Mouse (Mus musculus) T-helper 2 cell (primary cell): ENCODE measurements around the gene Atad5.
"Not testable (repeated sequence)": the region's sequence is repeated elsewhere in the genome, so short reads cannot be mapped to it uniquely, and the experiment has no call there.

ENCODE experiments used
- in situ Hi-C: fragments of 300-600 bp; cut with MboI, MseI; formaldehyde crosslinking; loops from one replicate; pipeline ENCODE4 v1.15.1; 2025; ENCODE audit warnings: high pct_unique_total_duplicates

Gene Atad5

DNA sequence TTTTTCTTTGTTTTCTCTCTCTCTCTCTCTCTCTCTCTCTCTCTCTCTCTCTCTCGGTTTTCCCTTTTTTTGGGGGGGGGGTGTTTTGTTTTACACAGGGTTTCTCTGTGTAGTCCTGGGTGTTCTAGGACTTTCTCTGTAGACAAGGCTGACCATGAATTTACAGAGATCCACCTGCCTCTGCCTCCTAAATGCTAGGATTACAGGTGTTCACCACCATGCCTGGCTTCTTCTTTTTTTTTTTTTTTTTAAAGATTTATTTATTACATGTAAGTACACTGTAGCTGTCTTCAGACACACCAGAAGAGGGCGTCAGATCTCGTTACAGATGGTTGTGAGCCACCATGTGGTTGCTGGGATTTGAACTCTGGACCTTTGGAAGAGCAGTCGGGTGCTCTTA, 59.8 kb downstream of the Atad5 start:
- in situ Hi-C loops = not testable (repeated sequence)

DNA sequence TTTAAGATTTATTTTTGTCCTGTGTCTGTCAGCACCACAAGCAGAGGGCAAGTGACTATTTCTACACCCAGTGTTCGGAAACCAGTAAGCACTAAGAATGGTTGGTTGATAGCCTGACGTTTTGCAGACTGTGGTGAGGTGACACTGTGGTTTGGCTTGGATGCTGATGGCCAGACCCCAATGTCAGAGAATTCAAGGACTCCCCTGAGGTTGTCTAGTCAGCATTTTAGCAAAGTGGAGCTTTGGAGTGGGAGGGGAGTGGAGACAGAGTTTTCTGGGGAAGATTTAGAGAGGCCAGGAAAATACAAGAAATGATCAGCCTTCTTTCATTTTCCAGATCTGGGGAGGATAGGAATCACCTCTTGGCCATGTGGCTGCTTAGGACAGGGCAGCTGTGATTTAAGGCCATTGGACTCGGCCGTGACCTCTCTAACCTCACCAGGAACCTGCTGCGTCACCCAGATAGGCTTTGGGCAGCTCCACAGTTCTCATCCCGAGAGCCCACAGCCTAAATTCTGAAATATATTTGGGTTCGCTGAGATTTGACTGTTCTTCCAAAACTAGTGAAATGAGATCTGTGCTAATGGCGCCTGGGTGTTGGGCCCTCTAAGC, 60.3 kb downstream of the Atad5 start:
- in situ Hi-C loops = no loop called here

DNA sequence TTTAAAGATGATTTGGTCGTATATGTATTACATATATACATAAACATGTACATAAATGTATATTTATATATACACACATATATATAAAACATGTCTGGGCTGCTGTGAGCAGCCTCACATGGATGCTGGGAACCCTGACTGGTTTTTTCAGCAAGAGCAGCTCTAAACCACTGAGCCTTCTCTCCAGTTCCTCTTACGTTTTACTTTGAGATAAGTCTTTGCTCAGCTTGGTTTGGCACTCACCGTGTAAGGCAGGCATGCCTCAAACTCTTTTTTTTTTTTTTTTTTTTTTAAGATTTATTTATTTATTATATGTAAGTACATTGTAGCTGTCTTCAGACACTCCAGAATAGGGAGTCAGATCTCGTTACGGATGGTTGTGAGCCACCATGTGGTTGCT, 61.4 kb downstream of the Atad5 start:
- in situ Hi-C loops = no loop called here

DNA sequence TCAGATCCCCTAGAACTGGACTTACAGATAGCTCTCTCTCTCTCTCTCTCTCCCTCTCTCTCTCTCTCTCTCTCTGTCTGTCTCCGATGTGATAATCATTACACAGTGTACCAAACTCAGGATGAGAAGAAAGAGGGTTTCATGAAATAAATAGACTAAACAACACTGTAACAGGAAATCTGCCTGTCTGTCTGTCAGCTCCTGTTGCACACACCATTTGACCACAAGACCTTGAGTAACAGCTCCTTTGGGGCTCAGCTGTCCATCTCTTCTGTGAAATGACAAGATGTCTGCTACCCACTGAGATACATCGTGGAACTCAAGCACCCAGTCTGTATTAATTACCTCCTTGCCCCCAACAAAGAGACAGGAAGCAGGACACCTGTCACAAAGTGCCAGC, 62.3 kb downstream of the Atad5 start:
- in situ Hi-C loops = no loop called here

DNA sequence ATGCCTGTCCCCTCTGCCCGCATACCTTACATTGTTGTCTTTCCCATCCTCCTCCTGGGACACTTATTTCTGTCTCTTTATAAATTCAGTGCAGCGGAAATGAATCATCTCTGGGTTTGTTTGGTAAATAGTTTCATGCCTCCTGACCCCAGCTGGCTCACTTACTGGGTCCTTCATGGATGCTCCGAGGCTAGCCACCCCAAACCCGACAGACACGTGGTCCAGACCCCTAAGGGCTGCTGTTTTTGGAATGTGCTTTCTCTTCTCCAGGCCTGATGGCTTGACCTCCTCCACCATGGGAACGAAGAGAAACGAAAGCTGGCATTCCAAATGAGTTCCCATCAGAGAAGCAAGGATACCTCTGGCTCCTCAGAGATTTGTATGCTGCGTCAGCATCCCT, 63.2 kb downstream of the Atad5 start:
- in situ Hi-C loops = no loop called here

DNA sequence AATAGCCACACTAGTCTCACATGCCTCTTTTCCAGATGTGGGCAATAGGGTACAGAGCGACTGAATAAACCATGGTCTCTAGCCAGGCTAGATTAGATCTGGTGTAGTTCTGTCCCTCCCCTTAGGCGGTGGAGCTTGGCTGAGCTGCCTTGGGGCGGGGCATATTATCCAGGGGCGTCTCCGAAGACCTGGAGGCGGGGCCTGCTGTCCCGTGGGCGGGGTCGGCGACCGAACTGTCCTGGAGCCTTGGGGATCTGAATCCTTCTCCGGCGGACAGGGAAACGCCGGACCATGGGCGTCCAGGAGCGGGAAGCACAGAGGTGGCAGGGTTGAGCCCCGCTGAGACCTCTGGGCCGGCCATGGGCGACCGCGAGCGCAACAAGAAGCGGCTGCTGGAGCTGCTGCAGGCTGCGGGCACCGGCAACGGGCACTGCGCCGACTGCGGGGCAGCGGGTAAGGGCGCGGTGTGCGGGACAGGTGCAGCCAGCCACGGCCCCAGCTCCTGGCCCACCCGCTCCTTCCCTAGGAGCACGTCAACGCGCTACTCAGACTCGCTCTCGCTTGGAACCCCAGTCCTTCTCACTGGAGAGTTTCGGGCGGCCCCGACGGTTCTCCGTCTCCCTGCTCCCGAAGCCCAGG, 64.8 kb downstream of the Atad5 start, which contains the start of gene Adap2:
Adap2 (plus strand) TSS at position 249 of the 639 bp plus-strand sequence.
- in situ Hi-C loops = no loop called here

DNA sequence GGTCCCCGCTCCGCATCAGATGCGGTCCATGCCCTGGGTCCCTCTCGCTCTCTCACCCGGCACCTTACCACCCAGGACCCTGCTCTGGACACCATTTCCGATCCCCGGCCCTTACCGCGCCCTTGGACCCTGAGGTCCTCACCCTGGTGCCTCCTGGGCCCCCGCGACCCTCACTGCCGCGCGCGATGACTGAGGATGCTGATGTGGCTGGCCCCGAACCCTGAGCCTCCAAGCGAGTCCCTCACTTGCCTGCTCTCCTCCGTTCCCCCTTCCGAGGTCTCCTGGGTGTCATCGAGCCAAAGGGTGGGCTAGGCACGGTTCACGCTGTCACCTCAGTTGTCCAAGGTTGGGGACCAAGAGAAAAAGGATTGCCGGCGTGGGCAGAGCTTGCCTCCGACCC, 65.3 kb downstream of the Atad5 start:
- in situ Hi-C loops = no loop called here

DNA sequence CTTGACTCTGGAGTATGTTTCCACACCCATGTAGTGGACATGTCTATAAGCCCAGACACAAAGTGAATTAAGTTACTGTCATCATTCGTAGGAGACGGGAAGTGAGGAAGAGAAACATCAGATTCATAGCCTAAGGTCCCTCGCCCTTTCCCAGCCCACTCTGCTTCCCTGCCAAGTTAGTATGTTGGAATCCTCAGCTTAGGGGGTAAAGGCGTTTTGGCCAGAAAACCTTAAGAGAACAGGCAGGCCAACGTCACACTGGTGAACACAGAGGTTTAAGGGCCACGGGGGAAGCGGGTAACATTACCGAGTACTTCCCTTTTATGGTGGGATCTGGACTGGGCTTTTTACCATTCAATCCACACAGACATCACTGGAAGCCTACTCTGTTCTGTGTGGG, 66.3 kb downstream of the Atad5 start:
- in situ Hi-C loops = no loop called here

DNA sequence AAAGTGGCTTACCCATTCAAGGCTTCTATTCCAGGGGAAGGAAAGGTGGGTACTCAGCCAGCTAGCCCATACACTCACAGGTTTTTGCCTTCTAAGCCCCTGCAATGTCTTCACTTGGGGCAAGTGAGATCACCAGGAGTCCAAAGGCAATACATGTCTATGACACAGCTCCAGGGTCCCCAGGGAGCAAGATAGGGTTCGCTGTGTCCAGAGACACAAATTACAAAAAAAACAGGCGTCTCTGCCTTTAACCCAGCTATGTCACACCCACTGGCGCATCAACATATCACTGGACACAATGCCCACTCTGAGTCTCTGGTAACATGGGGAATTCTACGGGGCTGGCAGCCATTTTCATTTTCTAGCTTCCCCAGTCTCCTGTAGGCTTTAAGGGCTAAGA, 66.8 kb downstream of the Atad5 start:
- in situ Hi-C loops = no loop called here

DNA sequence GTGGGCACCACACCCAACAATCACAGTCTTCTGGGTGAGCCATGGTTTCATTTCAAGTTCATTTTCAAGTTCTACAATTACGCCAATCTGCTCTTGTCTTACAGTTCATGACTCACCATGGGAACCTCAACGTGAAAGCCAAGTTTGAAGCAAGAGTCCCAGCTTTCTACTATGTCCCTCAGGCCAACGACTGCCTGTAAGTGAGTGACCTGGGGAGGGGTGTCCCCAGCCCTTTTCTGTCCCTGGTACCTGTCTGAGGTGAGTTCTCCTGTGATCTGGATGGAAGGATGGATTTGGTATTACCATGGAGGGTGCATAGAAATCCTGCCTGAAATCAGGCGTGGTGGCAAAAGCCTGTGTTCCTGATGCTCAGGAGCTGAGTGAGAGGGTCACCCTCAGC, 67.6 kb downstream of the Atad5 start:
- in situ Hi-C loops = no loop called here

DNA sequence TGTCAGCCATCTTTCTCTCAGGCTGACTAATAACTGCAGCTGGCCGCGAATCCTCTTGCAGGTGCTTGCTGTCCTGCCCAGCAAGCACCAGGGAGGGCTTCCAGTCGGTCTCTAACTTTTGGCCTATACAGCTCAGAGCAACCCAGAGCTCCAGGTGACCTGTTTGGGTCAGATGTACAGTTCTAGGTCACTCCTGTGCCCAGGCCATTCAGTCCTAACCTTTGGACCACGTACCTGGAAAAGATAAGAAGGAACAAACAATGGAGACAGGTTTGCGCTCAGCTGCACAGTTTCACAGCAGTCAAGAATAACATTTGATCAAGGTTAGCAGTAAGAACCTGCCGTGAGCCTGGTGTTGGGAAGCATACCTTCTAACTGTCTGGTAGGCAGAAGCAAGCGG, 69.8 kb downstream of the Atad5 start:
- in situ Hi-C loops = no loop called here

DNA sequence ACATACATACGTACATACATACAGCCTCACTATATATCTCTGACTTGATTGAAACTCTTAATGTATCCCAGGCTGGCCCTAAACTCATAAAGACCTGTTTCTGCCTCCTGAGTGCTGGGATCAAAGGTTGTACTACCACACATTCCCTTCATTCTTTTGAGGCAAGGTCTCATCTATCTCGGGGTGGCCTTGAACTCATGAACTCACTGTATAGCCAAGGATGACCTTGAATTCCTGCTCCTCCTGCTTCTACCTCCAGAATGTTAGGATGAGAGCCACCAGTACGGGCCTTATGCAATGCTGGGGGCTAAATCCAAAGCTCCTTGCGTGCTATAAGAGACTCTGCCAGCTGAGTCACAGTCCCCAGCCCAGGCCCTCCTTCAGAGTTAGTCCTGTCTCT, 71.8 kb downstream of the Atad5 start:
- in situ Hi-C loops = no loop called here

DNA sequence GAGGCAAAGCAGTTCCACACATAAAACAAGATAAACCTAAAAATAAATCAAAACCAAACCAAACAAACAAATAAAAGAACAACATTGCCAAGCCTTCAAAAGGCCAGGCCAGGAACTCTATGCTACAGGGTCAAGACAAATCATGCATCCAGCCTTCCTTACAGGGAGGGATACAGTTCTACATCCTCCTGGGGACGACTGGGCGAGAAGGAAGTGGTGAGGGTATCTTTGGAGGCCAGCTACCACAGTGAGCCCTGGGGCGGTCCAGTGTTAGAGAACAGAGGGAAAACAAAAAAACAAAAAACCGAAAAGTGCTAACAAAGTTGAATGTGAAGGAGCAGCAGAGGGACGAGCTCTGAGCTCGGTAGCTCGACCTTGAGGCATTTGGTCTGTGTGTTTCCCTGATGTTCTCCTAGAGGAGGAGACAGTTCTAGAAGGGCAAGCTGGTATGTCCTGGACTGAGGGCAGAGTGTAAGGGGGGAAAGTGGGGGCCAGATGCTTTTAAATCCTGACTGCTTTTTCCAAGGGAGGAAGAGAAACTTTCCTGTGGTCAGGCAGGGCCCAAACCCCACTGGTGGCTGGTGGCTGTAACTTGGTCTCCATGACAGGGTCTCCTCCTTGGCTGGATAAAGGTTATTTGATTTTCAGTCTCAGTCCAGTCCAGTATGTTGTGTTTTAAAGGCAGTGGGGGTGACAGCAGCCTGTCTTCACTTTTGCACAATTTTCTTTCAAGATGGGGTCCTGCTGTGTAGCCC, 74.3 kb downstream of the Atad5 start:
- in situ Hi-C loops = no loop called here

DNA sequence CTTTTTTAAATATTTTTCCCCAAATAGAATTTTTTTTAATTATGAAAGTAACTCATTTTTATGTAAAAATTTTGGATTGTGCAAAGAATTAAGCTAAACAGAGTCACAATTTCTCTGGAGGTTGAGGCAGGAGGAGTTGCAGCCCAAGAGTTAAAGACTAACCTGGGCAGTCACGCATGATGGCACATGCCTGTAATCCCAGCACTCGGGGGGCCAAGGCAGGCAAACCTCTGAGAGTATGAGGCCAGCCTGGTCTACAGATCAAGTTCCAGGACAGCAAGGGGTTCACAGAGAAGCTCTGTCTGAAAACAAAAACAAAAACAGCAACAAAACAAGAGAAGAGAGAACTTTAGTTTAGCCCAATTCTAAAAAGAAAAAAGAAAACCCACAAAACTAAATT, 75.0 kb downstream of the Atad5 start:
- in situ Hi-C loops = no loop called here

DNA sequence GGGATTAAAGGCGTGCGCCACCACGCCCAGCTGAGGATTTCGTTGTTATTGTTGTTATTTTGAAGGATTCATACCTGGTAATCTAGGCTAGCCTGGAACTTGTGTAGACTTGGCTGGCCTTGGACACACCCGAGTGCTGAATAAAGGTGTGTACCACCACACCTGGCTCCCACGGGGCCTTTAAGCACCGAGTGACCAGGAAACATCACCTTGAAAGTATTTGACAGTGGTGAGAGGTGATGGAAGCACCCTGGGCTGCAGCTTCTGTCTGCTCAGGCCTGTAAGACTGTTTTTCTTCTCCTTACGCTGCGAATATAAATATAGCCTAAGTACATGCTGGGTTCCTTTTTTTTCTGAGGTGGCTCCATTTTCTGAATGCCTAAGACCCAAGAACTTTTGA, 78.9 kb downstream of the Atad5 start:
- in situ Hi-C loops = no loop called here

DNA sequence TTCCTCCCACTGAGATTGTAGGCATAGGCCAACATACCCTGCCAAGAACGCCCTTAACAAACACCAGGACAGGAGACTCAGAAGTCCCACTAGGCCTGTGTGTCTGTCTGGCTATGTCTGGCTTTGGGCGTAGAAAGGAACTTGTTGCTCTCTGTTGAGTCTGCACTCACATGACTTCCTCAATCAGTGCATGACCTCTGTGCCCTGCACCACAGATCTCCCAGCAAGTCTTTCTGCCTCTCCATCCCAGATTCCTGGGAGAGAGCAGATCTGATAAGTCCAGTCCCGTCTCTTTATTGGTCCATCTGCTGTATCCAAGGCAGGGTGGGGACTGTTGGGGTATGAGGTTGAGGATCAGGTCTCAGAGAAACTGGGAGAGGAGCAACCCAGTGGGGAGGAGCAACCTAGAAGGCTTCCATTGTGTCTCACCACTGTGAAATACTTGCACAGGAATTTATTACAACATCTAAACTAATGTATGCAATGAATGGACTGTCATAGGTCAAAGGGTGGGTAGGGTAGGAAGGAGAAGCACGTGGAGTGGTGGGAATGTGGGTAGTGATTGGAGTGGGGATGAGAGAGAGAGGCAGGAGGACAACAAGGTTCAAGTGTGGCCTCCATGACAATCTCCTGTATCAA, 79.5 kb downstream of the Atad5 start:
- in situ Hi-C loops = no loop called here

DNA sequence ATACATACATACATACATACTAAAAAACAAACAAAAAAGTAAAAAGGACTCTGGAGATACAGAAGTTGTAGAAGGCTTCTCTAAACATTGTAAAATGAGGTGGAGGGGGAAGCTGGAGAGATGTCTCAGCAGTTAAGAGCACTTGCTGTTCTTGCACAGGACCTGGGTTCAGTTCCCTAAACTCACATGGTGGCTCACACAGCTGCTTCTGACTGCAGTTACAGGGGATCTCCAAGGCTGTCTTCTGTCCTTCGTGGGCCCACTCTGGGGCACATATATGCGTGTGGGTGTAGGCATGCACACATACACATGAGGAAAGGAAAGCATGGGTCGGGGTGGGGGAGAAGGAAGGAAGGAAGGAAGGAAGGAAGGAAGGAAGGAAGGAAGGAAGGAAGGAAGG, 80.4 kb downstream of the Atad5 start:
- in situ Hi-C loops = no loop called here

DNA sequence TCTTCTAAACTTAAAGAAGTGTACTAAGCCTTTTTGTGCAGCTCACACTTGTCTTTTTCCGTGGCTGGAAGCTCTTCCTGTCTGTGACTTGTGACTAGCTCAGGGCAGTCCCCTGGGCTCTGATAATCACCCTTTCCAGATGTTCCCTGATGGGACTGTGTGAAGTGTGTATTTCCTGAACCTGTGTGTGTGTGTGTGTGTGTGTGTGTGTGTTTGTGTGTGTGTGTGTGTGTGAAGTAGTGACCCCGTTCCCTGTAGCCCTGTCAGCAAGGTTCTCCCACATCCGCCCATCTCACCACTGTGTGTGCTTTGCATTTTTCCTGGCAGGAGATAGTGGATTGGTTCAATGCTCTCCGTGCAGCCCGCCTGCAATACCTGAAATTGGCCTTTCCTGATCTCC, 81.2 kb downstream of the Atad5 start:
- in situ Hi-C loops = no loop called here

DNA sequence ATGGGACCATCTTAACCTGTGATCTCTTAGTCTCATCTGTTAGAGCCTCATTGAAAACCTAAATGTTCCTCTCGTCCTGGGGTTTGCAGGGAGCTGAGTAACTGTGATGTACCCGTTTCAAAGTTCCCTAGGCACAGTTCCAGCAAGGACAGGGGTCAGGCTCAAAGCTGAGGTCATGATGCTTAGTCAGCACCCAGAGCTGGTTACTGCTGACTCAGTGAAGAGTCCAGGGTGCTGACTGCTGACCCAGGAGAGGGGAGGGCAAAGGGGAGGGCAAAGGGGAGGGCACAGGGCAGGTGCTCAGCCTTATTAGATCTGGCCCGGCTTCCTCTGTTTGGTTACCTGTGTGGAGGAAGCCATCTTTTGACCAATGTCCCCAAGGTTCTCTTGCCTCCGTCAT, 82.7 kb downstream of the Atad5 start:
- in situ Hi-C loops = no loop called here

DNA sequence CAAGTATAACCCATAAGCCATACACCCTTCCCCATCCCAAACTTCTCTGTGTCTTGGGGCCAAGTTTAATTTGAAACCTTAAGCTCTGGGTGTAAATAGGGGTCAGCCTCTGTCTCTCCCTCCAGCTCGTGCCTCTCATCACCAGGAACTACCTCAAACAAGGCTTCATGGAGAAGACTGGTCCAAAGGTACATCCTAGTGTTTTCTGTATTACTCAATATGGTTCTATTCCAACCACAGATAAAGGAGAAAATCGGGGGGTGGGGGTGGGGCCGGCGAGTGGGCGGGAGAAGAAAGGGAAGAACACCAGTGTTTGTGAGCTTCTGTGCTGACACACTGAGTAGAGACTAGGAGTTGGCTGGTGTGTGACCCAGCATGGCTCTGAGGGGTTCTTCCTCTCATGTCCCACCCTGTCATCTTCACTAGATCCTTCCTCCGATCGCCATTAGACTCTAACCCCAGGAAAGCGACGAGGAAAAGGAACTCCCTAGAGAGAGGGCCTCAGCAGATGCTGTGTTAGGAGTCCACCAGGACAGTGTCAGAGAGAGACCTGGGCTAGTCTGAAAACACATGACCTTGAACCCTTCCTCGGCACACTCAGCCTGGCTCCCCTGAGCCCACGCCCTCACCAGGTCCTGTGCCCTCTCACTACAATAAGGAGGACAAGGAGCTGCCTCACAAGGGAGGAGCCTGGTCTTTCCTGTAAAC, 84.9 kb downstream of the Atad5 start:
- in situ Hi-C loops = no loop called here

DNA sequence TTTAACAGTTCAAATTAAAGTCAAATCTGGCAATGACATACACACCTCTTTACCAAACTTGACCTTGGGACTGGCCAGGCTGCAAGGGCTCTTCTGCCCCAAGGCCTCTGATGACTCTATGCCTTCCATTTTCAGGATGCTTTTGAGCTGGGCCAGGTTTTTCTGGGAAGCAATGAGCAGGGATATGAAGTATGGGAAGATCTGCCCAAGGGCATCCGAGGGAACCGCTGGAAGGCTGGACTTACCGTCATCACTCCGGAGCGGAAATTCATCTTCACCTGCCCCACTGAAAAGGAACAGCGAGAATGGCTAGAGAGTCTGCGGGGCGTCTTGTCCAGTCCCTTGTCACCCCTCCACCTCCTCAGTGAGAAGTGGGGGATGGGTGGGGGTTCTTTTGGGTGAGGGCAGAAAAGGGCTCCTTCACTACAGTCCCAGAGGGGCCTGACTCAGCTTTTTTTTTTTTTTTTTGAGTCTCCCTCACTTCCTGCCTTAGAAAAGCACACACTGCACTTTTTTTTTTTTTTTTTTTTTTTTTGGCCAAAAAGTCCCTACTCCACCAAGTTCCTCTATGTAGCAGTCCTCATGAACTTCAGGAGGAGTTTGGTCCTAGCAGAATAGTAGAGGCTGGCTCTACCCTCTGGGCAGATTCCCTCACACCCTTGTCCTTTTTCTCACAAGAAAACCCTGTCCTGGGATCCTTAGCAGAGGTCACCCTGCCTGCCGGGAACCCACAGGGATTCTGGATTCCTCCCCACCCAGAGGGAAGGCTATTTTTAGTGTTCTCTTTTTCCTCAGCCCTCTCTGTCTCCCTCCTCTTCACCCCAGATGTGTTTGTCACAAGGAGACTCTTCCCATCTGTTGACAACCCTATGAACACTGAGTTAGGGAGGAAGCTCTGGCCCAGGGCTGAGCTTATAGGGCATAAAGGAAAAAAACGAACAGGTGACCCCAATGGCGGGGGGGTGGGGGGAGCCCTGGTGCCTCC, 88.0 kb downstream of the Atad5 start:
- in situ Hi-C loops = no loop called here
